Mouse (Mus musculus) ES-E14 (cell line): ENCODE measurements around the gene Wdr41.

ENCODE experiments used
- CHD2 ChIP-seq: IDR thresholded peaks from 2 replicates; pipeline ENCODE4 v1.6.1; 2014; ENCODE audit warnings: mild to moderate bottlenecking, low read depth, low read length, inconsistent platforms
- MAFK ChIP-seq: IDR thresholded peaks from 2 replicates; pipeline ENCODE4 v1.6.1; 2014; ENCODE audit warnings: mild to moderate bottlenecking, low read depth, low read length, inconsistent platforms; ENCODE audit not compliant: insufficient read depth
- ZC3H11A ChIP-seq: IDR thresholded peaks from 2 replicates; pipeline ENCODE4 v1.6.1; 2012; ENCODE audit warnings: low read depth, mild to moderate bottlenecking, inconsistent platforms, low read length, borderline replicate concordance
- ZNF384 ChIP-seq: IDR thresholded peaks from 2 replicates; pipeline ENCODE4 v1.6.1; 2012; ENCODE audit warnings: low read depth, low read length, inconsistent platforms

DNA sequence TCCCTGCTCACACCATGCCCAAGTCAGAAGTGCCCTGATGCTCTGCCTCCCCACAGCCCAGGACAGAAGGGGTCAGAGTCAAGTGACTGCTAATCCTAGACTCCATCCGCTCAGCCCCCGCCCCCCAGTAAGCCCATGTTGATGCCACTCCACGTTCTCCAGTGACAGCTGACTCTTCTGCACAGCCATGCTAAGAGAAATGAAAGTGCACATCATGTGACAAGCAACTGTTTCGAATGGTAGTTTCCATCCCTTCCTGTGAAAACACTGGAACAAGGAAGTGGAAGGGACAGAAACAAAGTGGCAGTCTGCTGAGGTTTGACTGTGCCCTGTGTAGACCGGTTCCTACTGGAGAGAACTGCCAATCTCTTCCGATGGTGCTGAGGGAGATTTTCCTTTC, 56.8 kb downstream of the Wdr41 start:
- TF ChIP-seq MAFK (no peak), ZC3H11A (no peak), ZNF384 (no peak), CHD2 (no peak)
